16 mouse cellular contexts compared by ENCODE assay signal in genomic region chr3:59401425-59401824, GRCm38 (mm10). TPM values are rescaled to one million over a fixed set of nuclear protein-coding genes. Genes with fewer than 3 reads are reported as not detected.
A peak's percentile ranks its signal among the peaks of the same experiment; 100 is the strongest.
DNase-seq lines count a peak whose midpoint lies in the region; ATAC-seq lines count a peak whose summit lies in the region.
"Had no signal": no experiment of that assay in that cellular context is flagged by ENCODE, and none has a peak within 500 bp of the region (broad histone marks: within the 10 kb centered on the region; RNA-seq: fewer than 3 reads in every experiment).

No protein-coding gene starts in this region.

- H3K9me3 ChIP-seq in forebrain, embryonic 15.5 days: no peaks in the 10 kb centered on the region
- H3K9me3 ChIP-seq in forebrain, embryonic 11.5 days (ENCODE audit: control insufficient read depth, low read length): no peaks in the 10 kb centered on the region
- H3K9me3 ChIP-seq in heart, embryonic 11.5 days (replicated peaks; ENCODE audit: control insufficient read depth, low read length): no peaks in the 10 kb centered on the region; the same call in 1 of the 2 replicates
- no peaks in the 10 kb centered on the region for H3K9me3 ChIP-seq in midbrain, embryonic 15.5 days
- no peaks in the 10 kb centered on the region for H3K9me3 ChIP-seq in midbrain, embryonic 11.5 days (ENCODE audit: control insufficient read depth, low read length)
- H3K9me3 ChIP-seq: embryonic facial prominence, embryonic 15.5 days; kidney, embryonic 15.5 days; limb, embryonic 13.5 days; liver, embryonic 13.5 days had no signal

- intact Hi-C loops in heart, postnatal 36 days (cut with DNase I): no loop called here

- DNase-seq in forebrain, embryonic 11.5 days (ENCODE audit: low spot score): no peak
- DNase-seq in heart, postnatal 36 days: peak; percentile 3 to 23
- no peak for DNase-seq in midbrain, embryonic 11.5 days (ENCODE audit: low spot score, missing footprints)
- DNase-seq in layer of hippocampus, postnatal 25 days (ENCODE audit: extremely low spot score in 1 of 2, low spot score in 1 of 2): no peak
- DNase-seq: layer of hippocampus, postnatal 36 days; liver, embryonic 13.5 days; retina, postnatal 1 day; thymus, postnatal 14 days had no signal

- H3K27ac ChIP-seq in forebrain, embryonic 15.5 days (replicated peaks): no peak overlapping the region
- no peak overlapping the region for H3K27ac ChIP-seq in forebrain, embryonic 11.5 days (ENCODE audit: low read depth, low read length)
- no peak overlapping the region for H3K27ac ChIP-seq in heart, embryonic 11.5 days (ENCODE audit: low read depth, low read length)
- no peak overlapping the region for H3K27ac ChIP-seq in midbrain, embryonic 15.5 days
- no peak overlapping the region for H3K27ac ChIP-seq in midbrain, embryonic 11.5 days (ENCODE audit: low read depth, low read length)
- H3K27ac ChIP-seq: embryonic facial prominence, embryonic 15.5 days; hindbrain, embryonic 14.5 days; kidney, embryonic 15.5 days; limb, embryonic 13.5 days; liver, embryonic 13.5 days had no signal

- H3K4me2 ChIP-seq in forebrain, embryonic 15.5 days (replicated peaks): no peak overlapping the region
- H3K4me2 ChIP-seq in forebrain, embryonic 11.5 days (ENCODE audit: low read depth, low read length, severe bottlenecking): no peak overlapping the region
- no peak overlapping the region for H3K4me2 ChIP-seq in heart, embryonic 11.5 days
- no peak overlapping the region for H3K4me2 ChIP-seq in midbrain, embryonic 15.5 days
- H3K4me2 ChIP-seq in midbrain, embryonic 11.5 days: no peak overlapping the region
- H3K4me2 ChIP-seq: embryonic facial prominence, embryonic 15.5 days; hindbrain, embryonic 14.5 days; kidney, embryonic 15.5 days; limb, embryonic 13.5 days; liver, embryonic 13.5 days had no signal

- peak; percentile 38; the same call in 1 of the 2 replicates for ATAC-seq in forebrain, embryonic 15.5 days (replicated peaks)
- no peak for ATAC-seq in forebrain, embryonic 11.5 days (replicated peaks; ENCODE audit: low FRiP score)
- ATAC-seq in heart, embryonic 11.5 days (replicated peaks; ENCODE audit: insufficient number of reproducible peaks, low FRiP score, low TSS enrichment): no peak
- ATAC-seq in midbrain, embryonic 15.5 days (replicated peaks): peak; percentile 52; the same call in 1 of the 2 replicates
- ATAC-seq in midbrain, embryonic 11.5 days (ENCODE audit: low FRiP score): no peak

- no peak overlapping the region for H3K4me3 ChIP-seq in forebrain, embryonic 15.5 days
- H3K4me3 ChIP-seq in forebrain, embryonic 11.5 days (ENCODE audit: low read depth, low read length): no peak overlapping the region
- no peak overlapping the region for H3K4me3 ChIP-seq in heart, embryonic 11.5 days (ENCODE audit: low read depth, low read length)
- no peak overlapping the region for H3K4me3 ChIP-seq in midbrain, embryonic 15.5 days
- no peak overlapping the region for H3K4me3 ChIP-seq in midbrain, embryonic 11.5 days (ENCODE audit: low read depth, low read length)
- H3K4me3 ChIP-seq: embryonic facial prominence, embryonic 15.5 days; kidney, embryonic 15.5 days; limb, embryonic 13.5 days; liver, embryonic 13.5 days; megakaryocyte, embryonic 14.5 days had no signal

- 91% methylated on average over 4 of the region's 4 CpGs for WGBS in forebrain, embryonic 15.5 days
- WGBS in forebrain, embryonic 11.5 days: 93% methylated on average over 4 of the region's 4 CpGs
- 88% methylated on average over 4 of the region's 4 CpGs for WGBS in heart, embryonic 11.5 days (ENCODE audit: insufficient replicate concordance)
- 90% methylated on average over 4 of the region's 4 CpGs for WGBS in midbrain, embryonic 15.5 days
- 94% methylated on average over 4 of the region's 4 CpGs for WGBS in midbrain, embryonic 11.5 days

- H3K36me3 ChIP-seq in forebrain, embryonic 15.5 days: no peaks in the 10 kb centered on the region
- H3K36me3 ChIP-seq in forebrain, embryonic 11.5 days (ENCODE audit: control insufficient read depth, insufficient read depth, low read length): no peaks in the 10 kb centered on the region
- no peaks in the 10 kb centered on the region for H3K36me3 ChIP-seq in heart, embryonic 11.5 days (ENCODE audit: control insufficient read depth, insufficient read depth, low read length)
- H3K36me3 ChIP-seq in midbrain, embryonic 15.5 days (replicated peaks): no peaks in the 10 kb centered on the region
- H3K36me3 ChIP-seq in midbrain, embryonic 11.5 days (ENCODE audit: control insufficient read depth, insufficient read depth, low read length): no peaks in the 10 kb centered on the region
- H3K36me3 ChIP-seq: embryonic facial prominence, embryonic 15.5 days; kidney, embryonic 15.5 days; limb, embryonic 13.5 days; liver, embryonic 13.5 days had no signal

- no peaks in the 10 kb centered on the region for H3K27me3 ChIP-seq in forebrain, embryonic 15.5 days
- no peaks in the 10 kb centered on the region for H3K27me3 ChIP-seq in forebrain, embryonic 11.5 days (ENCODE audit: control insufficient read depth, insufficient read depth, low read length)
- no peaks in the 10 kb centered on the region for H3K27me3 ChIP-seq in heart, embryonic 11.5 days (ENCODE audit: control insufficient read depth, insufficient read depth, low read length)
- no peaks in the 10 kb centered on the region for H3K27me3 ChIP-seq in midbrain, embryonic 15.5 days (replicated peaks)
- H3K27me3 ChIP-seq in midbrain, embryonic 11.5 days (ENCODE audit: control insufficient read depth, insufficient read depth, low read length): no peaks in the 10 kb centered on the region
- H3K27me3 ChIP-seq: embryonic facial prominence, embryonic 15.5 days; kidney, embryonic 15.5 days; limb, embryonic 13.5 days; liver, embryonic 13.5 days; megakaryocyte, embryonic 14.5 days had no signal

- H3K4me1 ChIP-seq in forebrain, embryonic 15.5 days: no peaks in the 10 kb centered on the region
- no peaks in the 10 kb centered on the region for H3K4me1 ChIP-seq in forebrain, embryonic 11.5 days (replicated peaks; ENCODE audit: control insufficient read depth, insufficient read depth, low read length)
- H3K4me1 ChIP-seq in heart, embryonic 11.5 days (ENCODE audit: control insufficient read depth, insufficient read depth, low read length): no peaks in the 10 kb centered on the region
- no peaks in the 10 kb centered on the region for H3K4me1 ChIP-seq in midbrain, embryonic 15.5 days
- H3K4me1 ChIP-seq in midbrain, embryonic 11.5 days (ENCODE audit: control insufficient read depth, insufficient read depth, low read length): no peaks in the 10 kb centered on the region
- H3K4me1 ChIP-seq: embryonic facial prominence, embryonic 15.5 days; kidney, embryonic 15.5 days; limb, embryonic 13.5 days; liver, embryonic 13.5 days; megakaryocyte, embryonic 14.5 days had no signal

- no peak overlapping the region for H3K9ac ChIP-seq in forebrain, embryonic 15.5 days (replicated peaks)
- H3K9ac ChIP-seq in forebrain, embryonic 11.5 days (ENCODE audit: low read length): no peak overlapping the region
- H3K9ac ChIP-seq in heart, embryonic 11.5 days (ENCODE audit: low read depth, low read length): no peak overlapping the region
- no peak overlapping the region for H3K9ac ChIP-seq in midbrain, embryonic 15.5 days
- H3K9ac ChIP-seq in midbrain, embryonic 11.5 days (ENCODE audit: low read length): no peak overlapping the region
- H3K9ac ChIP-seq: embryonic facial prominence, embryonic 15.5 days; hindbrain, embryonic 14.5 days; kidney, embryonic 15.5 days; limb, embryonic 13.5 days; liver, embryonic 13.5 days had no signal

RNA-seq across cellular contexts. Expression of gene Igsf10, which starts 57.2 kb away (rescaled TPM):
- 1.9 and 2.4 TPM in 2 replicates for polyA plus RNA-seq in forebrain, embryonic 15.5 days (2015; fragmentation: Nextera tagmentation; extraction: Ambion mirVana)
- 3.1 and 3.2 TPM in 2 replicates for polyA plus RNA-seq in forebrain, embryonic 11.5 days (2014; fragmentation: Nextera tagmentation; extraction: Ambion mirVana)
- 1 to 10 TPM; 2.9 to 3.0 TPM for total RNA-seq in heart, postnatal 36 days (2021)
- polyA plus RNA-seq in heart, embryonic 11.5 days (2014; fragmentation: Nextera tagmentation; extraction: Ambion mirVana): 1.8 and 2.6 TPM in 2 replicates
- polyA plus RNA-seq in midbrain, embryonic 15.5 days (2015; fragmentation: Nextera tagmentation; extraction: Ambion mirVana): 2.8 and 3.2 TPM in 2 replicates
- polyA plus RNA-seq in midbrain, embryonic 11.5 days (2014; fragmentation: Nextera tagmentation; extraction: Ambion mirVana): 2.8 and 4.5 TPM in 2 replicates
- total RNA-seq in layer of hippocampus, postnatal 25 days (2021): 1 to 10 TPM; 2.5 to 2.6 TPM

Comparison
In these comparisons a context has a peak if more than half of its experiments do, and no peak if none do; other contexts are left out.
1. ATAC-seq: peak in forebrain, embryonic 15.5 days (single experiment) and midbrain, embryonic 15.5 days (single experiment); none in forebrain, embryonic 11.5 days (single experiment), heart, embryonic 11.5 days (single experiment) and midbrain, embryonic 11.5 days (single experiment).
2. DNase-seq: peak in heart, postnatal 36 days (2 of 2); none in forebrain, embryonic 11.5 days (single experiment), midbrain, embryonic 11.5 days (single experiment) and layer of hippocampus, postnatal 25 days (0 of 2).